Mouse (Mus musculus) ES-Bruce4 (cell line): Measurements from ENCODE around the gene Ypel2. TPM values are rescaled to one million over a fixed set of nuclear protein-coding genes. Genes with fewer than 3 reads are reported as not detected.

ENCODE experiments used
- H3K27ac ChIP-seq: 2 replicates; pipeline ENCODE4 v1.5.1; 2012; ENCODE audit warnings: low read length, inconsistent platforms; ENCODE audit not compliant: insufficient read depth
- H3K27me3 ChIP-seq: 2 replicates; pipeline ENCODE4 v1.6.1; 2012; ENCODE audit warnings: mild to moderate bottlenecking, low read length, inconsistent platforms; ENCODE audit not compliant: control insufficient read depth, poor library complexity, insufficient read depth, severe bottlenecking
- H3K36me3 ChIP-seq: 2 replicates; pipeline ENCODE4 v1.6.1; 2012; ENCODE audit warnings: inconsistent platforms, mild to moderate bottlenecking, low read length, moderate library complexity; ENCODE audit not compliant: control insufficient read depth, poor library complexity, insufficient read depth, severe bottlenecking
- H3K4me1 ChIP-seq: one replicate; pipeline ENCODE4 v1.8.1; 2011; ENCODE audit warnings: low read length; ENCODE audit not compliant: control insufficient read depth, insufficient read depth
- H3K4me3 ChIP-seq: 2 replicates; pipeline ENCODE4 v1.5.1; 2011; ENCODE audit warnings: low read depth, mild to moderate bottlenecking, low read length
- H3K9ac ChIP-seq: 2 replicates; pipeline ENCODE4 v1.6.1; 2012; ENCODE audit warnings: low read depth, mild to moderate bottlenecking, inconsistent platforms; ENCODE audit not compliant: poor library complexity, severe bottlenecking
- H3K9me3 ChIP-seq: replicated peaks from 2 replicates; pipeline ENCODE4 v1.6.1; 2012; ENCODE audit warnings: mild to moderate bottlenecking, low read length, inconsistent platforms; ENCODE audit not compliant: control insufficient read depth, poor library complexity, insufficient read depth, severe bottlenecking
- CTCF ChIP-seq: IDR thresholded peaks from one replicate; pipeline ENCODE4 v1.8.1; 2011; ENCODE audit warnings: low read depth, low read length
- EP300 ChIP-seq: IDR thresholded peaks from 2 replicates; pipeline ENCODE4 v1.6.1; 2011; ENCODE audit warnings: low read depth, low read length; ENCODE audit not compliant: insufficient read depth
- POLR2A ChIP-seq: IDR thresholded peaks from one replicate; pipeline ENCODE4 v1.8.1; 2011; ENCODE audit warnings: low read length; ENCODE audit not compliant: insufficient read depth
- polyA plus RNA-seq: library from polyadenylated mRNA; stranded (reverse); fragments of >200 nt; gene quantifications from 2 replicates; pipeline ENCODE4 v1.2.4, GENCODE M21; 2011; ENCODE audit warnings: low read depth; ENCODE audit not compliant: missing spikeins, insufficient read depth, insufficient read length

Ypel2 gene
- polyA plus RNA-seq, 1 experiment = 6.9 TPM

GRCm38 (mm10) chr11:86905261-86905660 is 88.2 kb downstream of the Ypel2 start:
- no peaks in the 10 kb centered on the region for H3K4me1 ChIP-seq
- H3K9ac ChIP-seq = no peak overlapping the region
- H3K27ac ChIP-seq = no peak overlapping the region
- H3K27me3 ChIP-seq = no peaks in the 10 kb centered on the region
- no peak for TF ChIP-seq POLR2A
- TF ChIP-seq CTCF = no peak
- no peak for TF ChIP-seq EP300
- H3K36me3 ChIP-seq = no peaks in the 10 kb centered on the region
- H3K4me3 ChIP-seq = no peak overlapping the region
- no peaks in the 10 kb centered on the region for H3K9me3 ChIP-seq

GRCm38 (mm10) chr11:86904706-86905105 is 88.8 kb downstream of the Ypel2 start:
- H3K27me3 ChIP-seq = no peaks in the 10 kb centered on the region
- no peak overlapping the region for H3K27ac ChIP-seq
- TF ChIP-seq EP300 = no peak
- no peak for TF ChIP-seq CTCF
- TF ChIP-seq POLR2A = no peak
- no peaks in the 10 kb centered on the region for H3K9me3 ChIP-seq
- H3K9ac ChIP-seq = no peak overlapping the region
- no peak overlapping the region for H3K4me3 ChIP-seq
- no peaks in the 10 kb centered on the region for H3K36me3 ChIP-seq
- H3K4me1 ChIP-seq = no peaks in the 10 kb centered on the region

DNA sequence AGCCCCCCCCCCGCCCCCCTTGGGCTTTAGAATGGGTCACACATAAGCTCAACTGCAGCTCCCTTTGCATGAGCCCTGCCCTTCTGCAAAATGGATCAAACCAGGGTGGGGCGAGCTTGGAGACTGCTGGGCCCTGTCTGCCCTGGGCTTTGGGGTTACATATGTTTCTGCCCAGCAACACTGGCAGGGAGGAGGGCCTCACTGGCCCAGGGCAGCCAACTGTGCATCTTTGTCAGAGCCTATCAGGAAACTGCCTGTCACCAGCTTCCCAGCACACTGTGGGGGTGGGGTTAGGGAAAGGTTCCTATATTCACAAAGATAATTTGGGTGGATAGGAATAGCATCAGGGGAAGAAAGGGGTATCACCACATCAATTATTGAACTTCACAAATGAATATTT is 95.1 kb downstream of the Ypel2 start:
- no peak overlapping the region for H3K27ac ChIP-seq

GRCm38 (mm10) chr11:86895567-86895966 is 97.9 kb downstream of the Ypel2 start:
- H3K4me1 ChIP-seq = peaks cover 3% of the 10 kb centered on the region
- H3K4me3 ChIP-seq = no peak overlapping the region
- no peak for TF ChIP-seq EP300
- TF ChIP-seq CTCF = no peak
- TF ChIP-seq POLR2A = no peak

More for the DNA sequence above, 95.1 kb downstream of the Ypel2 start:
- H3K36me3 ChIP-seq = no peaks in the 10 kb centered on the region
- H3K27me3 ChIP-seq = no peaks in the 10 kb centered on the region
- H3K4me3 ChIP-seq = no peak overlapping the region
- no peak for TF ChIP-seq CTCF
- TF ChIP-seq EP300 = no peak
- no peak for TF ChIP-seq POLR2A
- no peak overlapping the region for H3K9ac ChIP-seq
- H3K4me1 ChIP-seq = peaks cover 3% of the 10 kb centered on the region
- H3K9me3 ChIP-seq = no peaks in the 10 kb centered on the region

GRCm38 (mm10) chr11:86895156-86895555 is 98.4 kb downstream of the Ypel2 start:
- H3K9me3 ChIP-seq = no peaks in the 10 kb centered on the region
- H3K9ac ChIP-seq = no peak overlapping the region
- H3K27ac ChIP-seq = no peak overlapping the region
- H3K27me3 ChIP-seq = no peaks in the 10 kb centered on the region
- H3K36me3 ChIP-seq = no peaks in the 10 kb centered on the region
- H3K4me1 ChIP-seq = peaks cover 3% of the 10 kb centered on the region
- no peak overlapping the region for H3K4me3 ChIP-seq
- TF ChIP-seq CTCF (no peak), POLR2A (no peak), EP300 (no peak)

More at GRCm38 (mm10) chr11:86895567-86895966, 97.9 kb downstream of the Ypel2 start:
- no peaks in the 10 kb centered on the region for H3K27me3 ChIP-seq
- H3K9me3 ChIP-seq = no peaks in the 10 kb centered on the region
- no peak overlapping the region for H3K9ac ChIP-seq
- no peaks in the 10 kb centered on the region for H3K36me3 ChIP-seq
- H3K27ac ChIP-seq = no peak overlapping the region

GRCm38 (mm10) chr11:86894171-86894577 is 99.3 kb downstream of the Ypel2 start:
- peak overlapping the region; percentile 45 for H3K4me3 ChIP-seq

More at GRCm38 (mm10) chr11:86894171-86894577, 99.3 kb downstream of the Ypel2 start:
- H3K27me3 ChIP-seq = no peaks in the 10 kb centered on the region
- TF ChIP-seq EP300 = no peak
- TF ChIP-seq CTCF = peak; percentile 92
- no peak overlapping the region for H3K27ac ChIP-seq
- no peaks in the 10 kb centered on the region for H3K9me3 ChIP-seq
- H3K4me1 ChIP-seq = peaks cover 3% of the 10 kb centered on the region
- 0 out of 2 replicates have a peak overlapping the region, but pooled peaks have one; percentile 28 for H3K9ac ChIP-seq
- no peaks in the 10 kb centered on the region for H3K36me3 ChIP-seq
